Mouse (Mus musculus) frontal cortex, adult (tissue): ENCODE results near the gene Sec23a.
"Not testable (repeated sequence)": the region's sequence is repeated elsewhere in the genome, so short reads cannot be mapped to it uniquely, and the experiment has no call there.

Experiments
- ATAC-seq: cut with Nextera tagmentation; 2 replicates; pipeline ENCODE4 v1.9.2; 2017; ENCODE audit warnings: mild to moderate bottlenecking, moderate library complexity, mixed read lengths; ENCODE audit not compliant: low TSS enrichment

Sec23a gene

GRCm38 (mm10) chr12:59011844-59012709 lies at the start of gene Sec23a:
Sec23a (minus strand) TSS chr12:59012017.
- peak; percentile 91 for ATAC-seq

GRCm38 (mm10) chr12:59060993-59061595 lies 49.3 kb upstream of the Sec23a start, which contains the start of gene Trappc6b:
Trappc6b (minus strand) TSS chr12:59061472.
- ATAC-seq = peak; percentile 97

- no peak for ATAC-seq
Measured at GRCm38 (mm10) chr12:59060322-59060721, 48.5 kb upstream of the Sec23a start.

GRCm38 (mm10) chr12:59058242-59058641 lies 46.4 kb upstream of the Sec23a start:
- ATAC-seq = not testable (repeated sequence)

GRCm38 (mm10) chr12:59056222-59056621 lies 44.4 kb upstream of the Sec23a start:
- ATAC-seq = no peak

- ATAC-seq = no peak
Measured at GRCm38 (mm10) chr12:59055196-59055850, 43.5 kb upstream of the Sec23a start.

- no peak for ATAC-seq
Measured at GRCm38 (mm10) chr12:59053976-59054375, 42.2 kb upstream of the Sec23a start.

- ATAC-seq = no peak
Measured at GRCm38 (mm10) chr12:59053166-59053565, 41.3 kb upstream of the Sec23a start.

GRCm38 (mm10) chr12:59052470-59052869 lies 40.7 kb upstream of the Sec23a start:
- ATAC-seq = no peak

- ATAC-seq = peak; percentile 34; the same call in 1 of the 2 replicates
Measured at GRCm38 (mm10) chr12:59040851-59041250, 29.0 kb upstream of the Sec23a start.

- ATAC-seq = peak; percentile 50
Measured at GRCm38 (mm10) chr12:59039971-59040844, 28.4 kb upstream of the Sec23a start.

GRCm38 (mm10) chr12:59039162-59039970 lies 27.5 kb upstream of the Sec23a start:
- no peak for ATAC-seq

- ATAC-seq = no peak
Measured at GRCm38 (mm10) chr12:59032101-59032500, 20.3 kb upstream of the Sec23a start.

GRCm38 (mm10) chr12:59021306-59021705 lies 9.5 kb upstream of the Sec23a start:
- ATAC-seq = no peak

- no peak for ATAC-seq
Measured at GRCm38 (mm10) chr12:59019891-59020290, 8.1 kb upstream of the Sec23a start.

- no peak for ATAC-seq
Measured at GRCm38 (mm10) chr12:59017970-59018369, 6.2 kb upstream of the Sec23a start.

GRCm38 (mm10) chr12:59013234-59013633 lies 1.4 kb upstream of the Sec23a start, which contains the start of gene Gemin2:
Gemin2 (plus strand) TSS chr12:59013393.
- ATAC-seq = peak; percentile 77

GRCm38 (mm10) chr12:59012710-59013091 lies 884 bp upstream of the Sec23a start:
- ATAC-seq = no peak

GRCm38 (mm10) chr12:59011275-59011843 lies 458 bp downstream of the Sec23a start:
- ATAC-seq = no peak; the same call in 1 of the 2 replicates

- ATAC-seq = no peak
Measured at GRCm38 (mm10) chr12:59010482-59010881, 1.3 kb downstream of the Sec23a start.
